Mouse (Mus musculus): ENCODE data around the gene Cyp2d9.
A peak's percentile ranks its signal among the peaks of the same experiment; 100 is the strongest.
"Not testable (repeated sequence)": the region's sequence is repeated elsewhere in the genome, so short reads cannot be mapped to it uniquely, and the experiment has no call there.

Gene Cyp2d9

DNA sequence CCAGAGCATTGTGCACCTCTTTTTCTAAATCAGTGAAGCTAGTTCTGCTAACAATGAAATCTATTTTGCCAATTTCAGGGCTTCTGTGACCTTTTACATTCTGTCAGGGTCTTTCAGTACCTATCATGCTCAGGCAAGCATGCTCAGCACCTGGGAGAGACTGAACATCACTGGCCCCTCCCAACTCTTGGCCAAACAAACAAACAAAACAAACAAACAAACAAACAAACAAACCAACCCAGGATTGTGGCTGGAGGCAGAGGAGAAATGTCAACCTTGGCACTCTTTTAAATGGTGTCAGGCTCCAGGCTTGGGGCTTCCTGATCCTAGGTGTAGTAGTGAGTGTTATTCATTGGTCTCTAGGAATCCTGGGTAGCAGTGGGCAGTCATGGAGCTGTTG is at the start of gene Cyp2d9:
Gene Cyp2d9, plus strand, starts transcription at position 301 of the 400 bp plus-strand sequence.
- no peak for DNase-seq

DNA sequence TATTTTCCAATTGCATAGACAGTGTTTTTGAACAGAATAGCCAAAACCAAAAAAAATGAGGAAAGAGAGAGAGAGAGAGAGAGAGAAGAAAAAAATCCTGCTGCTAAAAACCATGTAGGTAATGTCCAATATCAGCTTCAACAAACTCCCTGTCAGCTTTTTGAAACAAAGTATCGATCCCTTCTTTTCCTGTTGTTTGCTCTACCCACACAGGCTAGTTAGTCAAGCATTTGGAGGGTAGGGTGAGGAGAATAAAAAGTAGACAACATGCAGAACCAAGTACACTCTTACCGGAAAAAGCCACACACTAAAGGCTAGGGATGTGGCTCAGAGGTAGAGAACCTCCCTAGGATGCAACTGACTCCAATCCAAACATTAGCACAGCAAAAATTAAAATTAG is 47.5 kb upstream of the Cyp2d9 start:
- DNase-seq = no peak

DNA sequence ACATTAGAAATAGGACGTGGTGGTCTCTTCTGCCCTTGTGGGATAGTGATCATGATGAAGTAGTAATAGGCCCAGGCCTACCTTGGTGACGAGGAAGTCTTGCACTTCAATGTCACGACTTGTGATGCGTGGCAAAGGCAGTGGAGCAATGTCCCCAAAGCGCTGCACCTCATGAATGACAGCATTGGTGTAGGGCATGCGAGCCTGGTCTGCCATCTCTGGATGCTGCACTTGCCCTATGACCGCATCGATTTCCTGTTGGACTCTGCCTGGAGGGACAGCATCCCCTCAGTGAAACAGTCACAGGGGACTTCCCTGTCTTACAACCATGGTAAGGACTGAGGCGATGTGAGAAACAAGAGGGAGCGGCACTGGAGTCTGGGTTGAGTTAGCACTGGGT is 43.3 kb upstream of the Cyp2d9 start:
- not testable (repeated sequence) for DNase-seq

DNA sequence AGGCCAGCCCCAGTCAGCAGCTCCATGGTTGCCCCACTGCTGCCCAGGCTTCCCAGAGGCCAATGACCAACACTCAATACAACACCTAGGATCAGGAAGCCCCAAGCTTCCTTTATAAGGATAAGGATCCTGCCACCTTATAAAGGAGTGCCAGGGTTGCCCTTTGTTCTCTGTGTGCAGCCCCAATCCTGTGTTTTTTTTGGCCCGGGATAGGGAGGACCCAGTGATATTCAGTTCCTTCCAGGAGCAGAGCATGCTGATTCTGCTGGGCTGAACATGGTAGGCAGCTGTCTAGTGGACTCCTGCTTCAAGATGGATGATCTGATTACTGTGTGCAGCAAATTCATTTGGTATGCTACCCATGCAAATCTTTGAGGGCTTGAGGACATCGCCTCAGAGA is 39.3 kb upstream of the Cyp2d9 start, which contains the start of gene Cyp2d11:
Gene Cyp2d11, minus strand, starts transcription at position 101 of the 400 bp plus-strand sequence.
- not testable (repeated sequence) for DNase-seq

DNA sequence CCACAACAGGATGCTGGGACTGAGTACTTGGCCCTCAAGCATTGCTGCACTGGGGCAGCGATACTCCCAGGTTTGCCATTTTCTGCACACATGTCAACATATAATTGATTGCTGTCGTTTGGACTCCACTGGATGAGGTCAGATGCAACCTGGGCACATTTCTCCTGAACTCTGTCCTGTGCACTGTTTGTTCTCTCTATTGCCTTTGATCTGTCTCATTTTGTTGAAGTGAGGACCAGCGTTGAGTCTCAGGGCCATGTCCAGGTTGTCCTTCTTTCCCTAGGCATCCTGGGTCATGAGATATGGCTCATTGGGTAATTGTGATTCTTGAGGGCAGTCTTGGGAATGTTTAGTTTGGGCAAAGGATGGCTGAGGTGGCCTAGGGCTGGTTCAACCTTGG is 37.3 kb upstream of the Cyp2d9 start:
- DNase-seq = not testable (repeated sequence)

DNA sequence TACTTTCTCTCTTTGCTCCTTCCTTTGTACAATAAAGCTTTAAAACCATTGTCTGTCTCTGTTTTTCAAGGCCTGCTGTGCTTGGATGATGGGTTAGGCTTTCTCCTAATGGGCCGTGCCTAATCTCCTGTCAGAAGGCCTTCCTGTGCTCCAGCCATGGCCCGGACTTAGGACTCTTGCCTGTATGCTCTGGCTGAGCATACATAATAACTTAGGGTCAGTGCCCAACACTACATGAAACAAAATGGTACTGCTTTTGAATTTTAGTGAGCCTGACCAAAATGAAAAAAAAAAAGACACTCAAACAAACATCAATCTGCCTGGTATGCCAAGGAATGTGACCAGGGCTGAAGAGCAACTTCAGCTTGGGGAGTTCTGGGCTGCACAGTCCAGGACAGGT is 31.7 kb upstream of the Cyp2d9 start:
- no peak for DNase-seq

DNA sequence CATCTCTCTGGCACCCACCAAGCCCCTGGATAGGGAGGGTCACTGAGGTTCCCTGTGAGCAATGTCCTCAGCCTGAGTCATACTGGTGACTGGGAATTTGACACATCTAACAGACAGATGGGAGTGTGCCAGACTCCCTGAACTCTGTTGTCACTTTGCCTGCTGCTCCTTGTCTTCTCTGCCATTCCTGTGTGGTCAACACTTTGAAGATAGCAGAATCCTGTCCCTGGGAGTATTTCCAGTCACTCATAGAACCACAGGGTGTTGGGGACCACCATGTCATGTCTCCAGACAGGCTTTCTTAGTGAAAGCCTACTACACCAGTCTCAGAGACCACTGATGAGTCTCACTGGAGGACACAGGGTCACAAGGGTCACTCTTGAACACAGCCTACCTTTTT is 31.1 kb upstream of the Cyp2d9 start:
- no peak for DNase-seq

DNA sequence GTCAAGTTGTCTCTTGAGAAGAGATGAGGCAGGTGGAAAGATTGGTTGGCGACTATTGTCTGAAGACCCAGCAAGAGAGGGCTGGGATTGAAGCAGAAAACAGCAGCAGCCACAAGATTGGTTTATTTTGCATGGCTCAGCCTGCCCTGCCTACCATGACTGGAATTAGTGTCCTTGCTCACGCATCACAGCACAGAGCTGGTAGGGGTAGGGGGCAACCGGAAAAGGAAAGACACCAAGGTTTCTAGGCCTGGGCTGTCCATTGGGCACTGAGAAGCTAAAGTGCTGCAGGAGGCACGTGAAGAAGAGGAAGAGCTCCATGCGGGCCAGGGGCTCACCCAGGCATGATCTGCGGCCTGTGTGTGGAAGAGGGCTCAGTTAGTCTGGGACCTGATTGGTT is 30.5 kb upstream of the Cyp2d9 start:
- DNase-seq = no peak

DNA sequence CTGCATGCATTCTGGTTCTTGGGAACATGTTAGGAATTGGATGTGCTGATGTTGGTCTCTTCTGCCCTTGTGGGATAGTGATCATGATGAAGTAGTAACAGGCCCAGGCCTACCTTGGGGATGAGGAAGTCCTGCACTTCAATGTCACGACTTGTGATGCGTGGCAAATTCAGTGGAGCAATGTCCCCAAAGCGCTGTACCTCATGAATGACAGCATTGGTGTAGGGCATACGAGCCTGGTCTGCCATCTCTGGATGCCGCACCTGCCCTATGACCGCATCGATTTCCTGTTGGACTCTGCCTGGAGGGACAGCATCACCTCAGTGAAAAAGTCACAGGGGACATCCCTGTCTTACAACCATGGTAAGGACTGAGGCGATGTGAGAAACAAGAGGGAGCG is 29.6 kb upstream of the Cyp2d9 start:
- DNase-seq = no peak

DNA sequence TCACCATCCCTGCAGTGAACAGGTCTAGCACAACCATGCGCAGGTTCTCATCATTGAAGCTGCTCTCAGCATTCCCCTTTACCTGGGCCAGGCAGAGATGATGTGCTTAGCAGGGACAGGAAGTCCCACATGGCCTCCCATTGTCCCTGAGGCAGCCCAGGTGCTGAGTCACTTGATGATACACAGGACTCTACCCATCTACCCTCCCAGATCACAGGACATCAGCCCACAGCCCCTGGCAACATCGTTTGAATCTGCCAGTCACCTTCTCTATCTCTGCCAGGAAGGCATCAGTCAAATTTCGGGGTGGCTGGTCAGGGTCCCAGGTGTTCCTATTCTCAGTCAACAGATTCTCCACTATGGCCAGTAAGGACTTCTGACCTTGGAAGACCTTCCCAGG is 29.1 kb upstream of the Cyp2d9 start:
- DNase-seq = no peak

DNA sequence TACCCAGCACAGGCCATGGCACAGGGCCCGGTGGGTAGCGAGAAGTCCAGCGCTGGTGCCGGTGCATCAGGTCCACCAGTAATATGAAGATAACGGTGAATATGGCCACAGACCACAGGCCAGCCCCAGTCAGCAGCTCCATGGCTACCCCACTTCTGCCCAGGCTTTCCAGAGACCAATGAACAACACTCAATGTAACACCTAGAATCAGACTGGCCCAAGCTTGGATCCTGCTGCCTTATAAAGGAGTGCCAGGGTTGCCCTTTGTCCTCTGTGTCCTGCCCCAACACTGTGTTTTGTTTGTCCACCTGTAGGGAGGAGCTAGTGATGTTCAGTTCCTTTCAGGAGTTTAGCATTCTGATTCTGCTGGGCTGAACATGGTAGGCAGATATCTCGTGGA is 26.3 kb upstream of the Cyp2d9 start, which contains the start of gene Cyp2d10:
Gene Cyp2d10, minus strand, starts transcription at position 215 of the 400 bp plus-strand sequence.
- no peak for DNase-seq

DNA sequence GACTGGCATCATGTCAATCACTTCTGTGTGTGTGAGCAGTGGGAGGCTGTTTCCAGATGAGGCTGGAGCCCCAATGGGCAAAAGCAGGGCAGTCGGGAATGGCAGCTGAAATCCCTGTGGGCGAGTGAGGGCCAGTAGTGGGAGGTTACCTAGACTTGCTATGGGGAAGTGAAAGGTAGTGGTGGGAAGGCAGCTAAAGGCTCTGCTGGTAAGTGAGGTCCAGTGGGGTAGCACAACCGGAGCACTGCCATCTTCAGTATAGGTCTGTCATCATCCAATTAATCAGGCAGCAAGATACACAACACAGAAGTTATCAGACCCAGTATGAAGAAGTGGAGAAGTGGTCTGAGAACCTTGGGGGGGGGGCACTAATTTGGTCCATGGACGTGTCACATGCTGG is 25.7 kb upstream of the Cyp2d9 start:
- no peak for DNase-seq

DNA sequence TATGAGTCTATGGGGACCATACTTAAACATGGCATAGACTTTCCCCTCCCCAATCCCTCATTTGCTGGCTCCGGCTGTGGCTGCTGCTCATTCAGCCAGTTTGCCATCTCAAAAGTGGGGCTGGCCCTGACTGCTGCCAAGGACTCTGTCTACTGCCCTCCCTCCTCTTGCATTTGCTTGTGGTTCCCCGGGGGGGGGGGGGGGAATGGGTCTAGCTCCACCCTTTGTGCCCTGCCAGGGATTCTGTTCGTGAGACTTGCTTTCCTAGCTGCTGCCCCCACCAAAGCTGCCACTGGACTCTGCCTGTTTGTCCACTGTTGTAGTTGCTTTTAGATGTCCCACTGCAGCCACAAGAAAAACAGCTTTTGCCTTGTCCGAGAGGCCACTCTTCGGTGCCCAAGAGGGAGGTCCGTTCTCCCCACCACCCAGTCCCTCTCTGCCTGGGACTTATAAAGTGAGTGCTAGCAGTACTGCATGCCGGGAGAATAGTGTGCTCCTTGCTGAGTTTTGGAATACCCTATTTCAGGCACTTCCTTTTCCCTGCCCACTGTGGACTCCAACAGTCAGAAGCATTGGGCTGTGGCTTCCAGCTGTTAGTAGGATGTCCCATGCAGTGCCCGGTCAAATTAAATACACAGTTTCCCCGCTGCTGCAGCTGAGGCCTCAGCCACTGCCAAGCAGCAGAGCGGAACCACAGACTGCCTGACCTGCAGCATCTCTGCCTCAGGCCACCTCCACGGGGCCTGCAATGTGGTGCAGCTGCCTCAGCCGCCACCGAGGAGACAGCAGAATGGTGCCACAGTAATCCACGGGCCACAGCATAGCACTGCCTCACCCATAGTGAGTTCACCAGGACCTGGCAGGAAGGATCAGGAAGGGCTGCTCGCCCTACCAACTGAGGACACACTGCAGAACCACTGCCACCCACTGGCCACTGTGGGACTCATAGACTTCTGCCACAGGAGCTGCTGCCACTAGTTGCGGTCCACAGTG is 16.1 kb upstream of the Cyp2d9 start:
- peak; percentile 91 for DNase-seq

DNA sequence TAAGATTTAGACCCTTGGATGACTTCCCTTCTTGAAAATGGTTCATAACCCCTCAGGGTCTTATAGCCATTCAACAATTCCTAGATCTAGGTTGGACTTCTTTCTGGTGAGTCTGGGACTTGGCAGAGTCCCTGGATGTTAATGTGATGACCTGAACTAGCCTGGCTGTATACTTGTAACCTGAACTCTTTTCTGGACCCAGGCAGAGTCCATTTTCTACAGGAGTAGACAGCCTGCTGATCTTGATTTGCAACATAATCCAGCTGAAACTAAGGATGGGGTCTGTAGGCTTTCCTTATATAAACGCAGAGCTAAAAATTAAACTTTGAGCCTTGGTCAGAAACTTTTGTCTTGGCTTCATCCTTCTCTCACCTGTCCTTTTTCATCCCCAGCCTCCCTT is 14.6 kb upstream of the Cyp2d9 start:
- DNase-seq = no peak

DNA sequence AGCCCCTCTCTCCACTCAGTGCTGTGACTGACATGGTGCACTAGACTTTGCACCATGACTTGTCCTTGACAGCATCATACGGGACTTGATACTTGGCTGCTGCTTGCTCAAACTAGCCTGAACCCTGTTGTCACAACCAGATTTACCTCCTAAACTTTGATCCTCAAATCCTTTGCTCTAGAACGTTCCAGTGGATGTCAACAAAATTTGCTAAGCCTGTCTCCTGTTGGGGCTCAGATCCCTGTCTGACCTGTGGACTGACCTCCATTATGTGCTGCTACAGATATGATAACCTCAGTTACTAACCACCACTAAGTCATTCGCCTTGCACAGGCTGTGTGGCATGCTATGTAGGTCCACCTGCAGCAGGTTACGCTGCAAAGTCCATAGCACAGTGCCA is 10.3 kb upstream of the Cyp2d9 start:
- no peak for DNase-seq

DNA sequence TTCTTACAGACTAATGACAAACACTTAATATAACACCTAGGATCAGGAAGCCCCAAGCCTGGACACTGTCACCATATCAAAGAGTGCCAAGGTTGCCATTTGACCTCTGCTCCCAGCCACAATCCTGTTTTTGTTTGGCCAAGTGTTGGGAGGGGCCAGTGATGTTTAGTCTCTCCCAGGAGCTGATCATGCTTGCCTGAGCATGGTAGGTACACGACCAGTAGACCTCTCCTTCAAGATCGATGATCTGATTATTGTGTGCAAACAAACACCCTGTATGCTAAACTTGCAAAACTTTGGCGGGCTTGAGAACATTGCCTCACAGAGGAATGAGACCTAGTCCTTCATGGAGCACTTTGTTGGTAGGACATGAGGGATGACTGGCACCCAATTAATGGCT is 9.8 kb upstream of the Cyp2d9 start:
- no peak for DNase-seq

DNA sequence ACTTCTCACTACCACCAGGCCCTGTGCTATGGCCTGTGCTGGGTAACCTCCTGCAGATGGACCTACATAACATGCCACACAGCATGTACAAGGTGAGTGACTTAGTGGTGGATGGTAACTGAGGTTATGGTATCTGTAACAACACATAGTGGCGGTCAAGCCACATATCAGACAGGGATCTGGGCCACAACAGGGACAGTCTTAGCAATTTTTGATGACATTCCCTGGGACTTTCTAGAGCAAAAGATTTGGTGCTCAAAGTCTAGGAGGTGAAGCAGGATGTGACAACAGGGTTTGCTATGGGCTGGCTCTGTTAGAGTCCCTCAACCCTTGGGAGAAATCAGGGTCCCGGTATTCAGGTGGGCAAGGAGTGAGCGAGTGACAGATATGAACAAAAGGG is 384 bp downstream of the Cyp2d9 start:
- DNase-seq = peak; percentile 0

DNA sequence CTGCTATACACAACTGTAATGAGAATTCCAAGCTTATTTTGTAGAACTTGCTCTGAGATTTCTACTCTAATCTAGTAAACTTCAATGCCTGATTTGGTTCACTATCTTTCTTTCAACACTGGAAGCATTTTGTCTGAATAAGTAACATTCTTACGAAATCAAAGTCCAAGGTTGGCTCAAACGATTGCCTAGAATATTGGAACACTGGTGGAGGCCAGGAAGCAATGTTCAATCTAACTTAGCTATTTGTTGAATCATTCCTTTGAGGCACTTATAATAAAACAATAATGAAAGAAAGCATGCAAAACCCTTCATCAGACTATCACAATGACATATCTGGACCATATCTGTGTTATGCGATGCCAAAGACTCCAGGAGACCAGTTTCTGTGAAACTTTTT is 1.3 kb downstream of the Cyp2d9 start:
- no peak for DNase-seq

DNA sequence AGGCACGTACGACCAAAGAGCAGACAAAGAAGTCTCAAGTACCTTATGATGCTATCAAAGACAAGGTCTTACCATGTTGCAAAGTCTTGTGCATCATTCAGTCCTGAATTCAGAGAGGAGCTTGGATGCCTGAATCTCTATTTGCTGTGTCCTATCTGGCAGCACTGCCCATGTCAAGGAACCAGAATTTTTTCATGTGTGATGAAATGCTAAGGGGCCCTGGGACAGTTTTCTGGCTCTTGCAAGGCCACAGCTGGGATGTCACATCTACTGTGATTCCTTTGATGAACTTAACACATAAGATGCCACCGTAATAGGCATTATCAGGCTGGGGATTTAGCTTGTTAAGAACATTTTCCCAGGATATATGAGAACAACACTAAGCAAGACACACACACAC is 1.8 kb downstream of the Cyp2d9 start:
- no peak for DNase-seq

DNA sequence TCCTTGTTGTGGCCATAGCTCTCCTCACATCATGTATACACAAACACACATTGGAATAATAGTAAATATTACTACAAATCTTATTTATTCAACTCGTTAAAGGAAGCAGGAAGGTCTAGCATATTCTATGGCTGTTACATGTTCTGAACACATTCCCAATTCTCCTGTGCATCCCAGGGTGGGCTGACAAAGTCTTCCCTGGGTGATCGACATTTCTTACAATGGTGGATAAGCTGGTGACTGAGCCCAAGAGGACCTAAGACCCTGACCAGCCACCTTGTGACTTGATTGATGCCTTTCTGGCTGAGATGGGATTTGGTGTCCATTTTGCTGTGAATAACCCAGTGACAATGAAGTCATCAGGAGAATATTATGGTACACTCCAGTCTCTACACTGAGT is 2.4 kb downstream of the Cyp2d9 start:
- DNase-seq = no peak

DNA sequence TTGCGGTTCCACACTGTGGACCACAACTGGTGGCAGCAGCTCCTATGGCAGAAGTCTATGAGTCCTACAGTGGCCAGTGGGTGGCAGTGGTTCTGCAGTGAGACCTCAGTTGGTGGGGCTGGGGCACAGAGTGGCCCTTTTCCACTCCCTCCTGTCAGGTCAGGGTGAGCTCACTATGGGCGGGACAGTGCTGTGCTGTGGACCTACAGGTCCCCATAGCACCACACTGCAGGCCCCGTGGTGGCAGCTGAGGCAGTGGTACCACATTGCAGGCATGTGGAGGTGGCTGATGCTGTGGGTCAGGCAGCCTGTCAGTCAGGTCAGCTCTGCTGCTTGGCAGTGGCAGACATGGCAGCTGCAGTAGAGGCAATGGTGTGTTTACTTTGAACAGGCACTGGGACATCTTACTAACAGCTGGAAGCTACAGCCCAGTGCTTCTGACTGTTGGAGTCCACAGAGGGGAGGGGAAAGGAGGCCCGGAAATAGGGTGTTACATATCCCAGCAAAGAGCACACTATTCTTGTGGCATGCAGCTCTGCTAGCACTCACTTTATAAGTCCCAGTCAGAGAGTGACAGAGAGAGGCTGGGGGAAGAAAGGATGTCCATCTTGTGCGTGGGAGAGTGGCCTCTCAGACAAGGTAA is 4.9 kb downstream of the Cyp2d9 start:
- peak; percentile 38 for DNase-seq

DNA sequence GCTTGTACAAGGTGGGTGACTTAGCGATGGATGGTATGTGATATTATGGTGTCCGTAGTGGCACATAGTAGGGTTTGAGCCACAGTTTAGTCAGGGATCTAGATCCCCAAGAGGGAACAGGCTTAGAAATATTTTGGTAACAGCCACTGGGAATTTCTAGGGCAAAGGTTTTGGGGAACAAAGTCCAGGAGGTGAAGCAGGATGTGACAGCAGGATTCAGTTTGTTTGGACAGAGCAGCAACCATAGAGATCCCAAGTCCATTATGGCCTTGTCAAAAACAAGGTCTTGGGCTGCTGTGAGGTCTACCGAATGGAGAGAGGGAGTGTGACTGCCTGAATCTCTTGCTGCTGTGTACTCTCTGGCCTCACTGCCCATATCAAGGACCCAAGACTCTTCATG is 10.4 kb downstream of the Cyp2d9 start:
- no peak for DNase-seq

DNA sequence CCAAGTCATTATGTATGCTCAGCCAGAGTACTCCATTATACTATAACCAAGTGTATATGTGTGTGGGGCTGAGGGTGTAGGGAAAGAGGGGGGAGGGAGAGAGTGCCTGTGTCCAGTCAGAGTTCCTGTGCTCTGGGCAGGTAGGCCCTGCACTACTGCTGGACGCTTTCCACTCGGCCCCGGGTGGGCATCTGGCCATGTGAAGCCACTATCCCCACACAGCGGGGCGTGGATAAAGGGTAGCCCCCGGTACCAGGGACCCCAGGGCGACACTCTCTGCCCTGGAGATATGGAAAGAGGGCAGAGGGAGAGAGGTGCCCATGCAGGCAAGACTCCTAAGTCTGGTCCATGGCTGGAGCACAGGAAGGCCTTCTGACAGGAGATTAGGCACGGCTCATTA is 12.0 kb downstream of the Cyp2d9 start:
- no peak for DNase-seq

DNA sequence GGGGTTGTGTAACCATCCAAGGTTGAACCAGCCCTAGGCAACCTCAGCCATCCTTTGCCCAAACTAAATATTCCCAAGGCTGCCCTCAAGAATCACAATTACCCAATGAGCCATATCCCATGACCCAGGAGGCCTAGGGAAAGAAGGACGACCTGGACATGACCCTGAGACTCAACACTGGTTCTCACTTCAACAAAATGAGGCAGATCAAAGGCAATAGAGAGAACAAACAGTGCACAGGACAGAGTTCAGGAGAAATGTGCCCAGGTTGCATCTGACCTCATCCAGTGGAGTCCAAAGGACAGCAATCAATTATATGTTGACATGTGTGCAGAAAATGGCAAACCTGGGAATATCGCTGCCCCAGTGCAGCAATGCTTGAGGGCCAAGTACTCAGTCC is 16.8 kb downstream of the Cyp2d9 start:
- peak; percentile 11 for DNase-seq
